Mouse (Mus musculus) C2C12 (cell line): Measurements from ENCODE around the gene Colgalt2.

ENCODE experiments used
- CEBPB ChIP-seq: IDR thresholded peaks from one replicate; pipeline ENCODE4 v1.6.1; 2011; ENCODE audit warnings: low read depth, mild to moderate bottlenecking, control low read depth, moderate library complexity
- CTCF ChIP-seq: IDR thresholded peaks from one replicate; pipeline ENCODE4 v1.5.1; 2011; ENCODE audit not compliant: control insufficient read depth, insufficient read depth, insufficient read length
- MYOD1 ChIP-seq: IDR thresholded peaks from one replicate; pipeline ENCODE4 v1.6.1; 2011; ENCODE audit warnings: low read depth; ENCODE audit not compliant: control insufficient read depth, insufficient read length
- MYOG ChIP-seq: IDR thresholded peaks from one replicate; pipeline ENCODE4 v1.6.1; 2011; ENCODE audit not compliant: control insufficient read depth, insufficient read length; ENCODE audit errors: extremely low read depth
- USF1 ChIP-seq: IDR thresholded peaks from one replicate; pipeline ENCODE4 v1.6.1; 2011; ENCODE audit warnings: low read depth, mild to moderate bottlenecking, control low read depth, moderate library complexity

GRCm38 (mm10) chr1:152490842-152491241 lies 91.2 kb downstream of the Colgalt2 start:
- TF ChIP-seq CTCF (no peak), USF1 (no peak), MYOD1 (no peak), CEBPB (no peak), MYOG (no peak)
